Mouse (Mus musculus): ENCODE data around the gene Syt7.

Gene Syt7

DNA sequence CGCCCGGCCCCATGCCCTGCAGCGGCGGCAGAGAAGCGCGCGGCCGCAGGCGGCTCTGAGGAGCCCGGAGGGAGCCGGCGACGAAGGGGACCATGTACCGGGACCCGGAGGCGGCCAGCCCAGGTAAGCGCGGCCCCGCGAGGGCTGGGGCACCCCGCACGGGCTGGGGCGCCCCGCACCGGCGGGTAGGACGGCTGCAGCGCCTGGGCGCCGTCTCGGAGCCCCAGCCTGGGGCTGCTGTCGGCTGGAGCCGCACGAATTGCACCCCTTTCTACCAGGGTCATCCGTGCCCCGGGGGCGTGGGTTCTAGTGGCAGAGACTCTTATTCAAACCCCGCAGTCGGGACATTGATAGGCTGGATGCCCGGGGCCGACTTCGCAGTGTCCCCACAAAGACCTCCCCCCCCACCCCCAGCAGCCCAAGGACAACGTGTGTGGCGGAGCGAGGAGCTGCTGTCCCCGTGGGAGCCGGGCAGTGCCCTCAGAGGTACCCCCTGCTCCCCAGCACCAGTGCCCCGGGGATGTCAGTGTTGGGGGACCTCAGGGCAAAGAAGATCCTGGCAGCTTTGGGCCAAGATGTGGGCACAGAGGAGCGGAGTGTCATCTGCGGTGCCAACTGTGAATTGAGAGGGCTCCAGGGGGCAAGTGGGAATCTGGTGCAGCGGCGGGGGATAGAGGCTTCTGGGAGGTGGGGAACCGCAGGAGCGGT, 655 bp downstream of the Syt7 start:
- DNase-seq (ENCODE audit: low spot score): no peak

DNA sequence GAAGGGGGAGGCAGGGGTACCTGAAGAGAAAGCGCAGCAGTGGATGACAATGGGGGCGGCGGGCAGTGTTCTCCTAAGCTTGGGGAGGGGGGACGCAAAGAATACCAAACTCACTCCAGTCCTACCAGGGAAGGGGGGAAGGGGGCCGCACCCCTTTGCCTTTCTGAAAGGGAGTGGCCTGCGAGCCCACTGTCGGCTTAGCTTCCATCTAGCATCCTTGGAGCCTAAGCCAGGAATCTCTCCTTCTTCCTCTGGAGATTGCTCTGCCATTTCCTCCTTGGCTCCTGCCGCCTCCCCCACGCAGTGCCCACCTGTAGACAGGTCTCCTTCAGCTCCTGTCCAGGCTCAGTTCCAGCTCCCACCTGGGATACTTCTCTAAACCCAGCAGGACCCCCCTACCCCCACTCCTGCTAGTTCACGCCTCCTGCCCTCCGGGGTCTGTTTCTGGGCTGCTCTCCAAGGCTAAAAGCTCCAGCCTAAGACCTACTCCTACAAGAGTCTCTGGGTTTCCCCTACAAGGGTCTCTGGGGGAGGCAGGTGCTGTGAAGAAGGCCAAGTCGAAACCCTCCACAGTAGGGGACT, 1.3 kb downstream of the Syt7 start:
- no peak for DNase-seq (ENCODE audit: low spot score)

DNA sequence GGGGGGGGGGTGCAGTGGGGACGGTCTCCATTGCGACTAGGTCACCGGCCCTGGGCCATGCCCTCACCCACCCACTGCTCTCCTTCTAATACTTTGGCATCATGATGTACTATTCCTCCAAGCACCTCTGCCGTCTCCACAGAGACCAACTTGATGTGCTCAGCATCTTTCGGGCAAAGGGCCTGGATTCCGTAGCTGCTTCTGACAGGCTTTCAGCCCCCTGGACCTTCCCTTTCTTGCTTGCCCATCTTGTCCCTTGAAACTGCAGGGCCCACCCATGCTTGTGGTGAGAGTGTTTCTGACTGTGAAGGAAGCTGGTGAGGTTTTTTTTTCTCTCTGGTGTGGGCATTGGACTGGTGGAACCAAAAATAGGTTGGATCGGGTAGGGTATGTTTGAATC, 2.1 kb downstream of the Syt7 start:
- no peak for DNase-seq (ENCODE audit: low spot score)

DNA sequence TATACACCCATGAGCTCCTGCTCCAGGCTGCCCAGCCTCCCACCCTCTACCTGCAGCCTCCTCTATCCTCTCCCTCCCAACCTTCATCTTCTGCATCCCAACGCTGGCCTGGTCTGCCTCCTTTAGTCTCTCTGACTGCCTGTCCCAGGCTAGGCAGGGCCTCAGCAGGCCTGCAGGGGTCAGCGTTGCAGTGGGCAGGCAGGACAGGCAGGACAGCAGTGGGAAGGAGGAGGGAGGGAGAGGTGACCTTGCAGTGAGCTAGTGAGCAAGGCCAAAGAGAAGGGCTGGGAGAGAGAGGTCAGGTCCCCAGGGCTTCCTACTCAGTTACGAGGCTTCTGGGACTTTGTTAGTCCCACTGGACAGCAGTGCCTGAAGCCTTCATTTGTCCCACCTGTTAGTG, 3.1 kb downstream of the Syt7 start:
- peak; percentile 68 for DNase-seq (ENCODE audit: low spot score)

DNA sequence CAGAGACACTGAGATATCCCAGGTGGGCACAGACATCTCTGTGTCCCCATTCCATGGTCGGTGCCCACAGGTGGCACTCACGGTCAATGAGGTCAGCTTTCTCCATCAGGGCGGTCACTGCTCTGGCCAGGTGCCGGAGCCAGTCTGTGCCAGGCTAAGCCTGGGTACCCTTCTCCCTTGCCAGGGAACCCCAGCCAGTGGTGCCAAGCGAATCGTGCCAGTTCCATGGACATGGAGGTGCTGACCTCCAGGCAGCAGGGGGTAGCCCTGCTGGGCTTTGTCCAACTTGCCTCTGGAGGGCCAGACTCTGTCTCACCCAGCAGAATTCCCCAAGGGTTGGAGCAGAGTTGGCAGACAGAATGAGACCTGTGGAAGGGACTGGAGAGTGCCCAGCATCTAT, 4.6 kb downstream of the Syt7 start:
- DNase-seq (ENCODE audit: low spot score): no peak

DNA sequence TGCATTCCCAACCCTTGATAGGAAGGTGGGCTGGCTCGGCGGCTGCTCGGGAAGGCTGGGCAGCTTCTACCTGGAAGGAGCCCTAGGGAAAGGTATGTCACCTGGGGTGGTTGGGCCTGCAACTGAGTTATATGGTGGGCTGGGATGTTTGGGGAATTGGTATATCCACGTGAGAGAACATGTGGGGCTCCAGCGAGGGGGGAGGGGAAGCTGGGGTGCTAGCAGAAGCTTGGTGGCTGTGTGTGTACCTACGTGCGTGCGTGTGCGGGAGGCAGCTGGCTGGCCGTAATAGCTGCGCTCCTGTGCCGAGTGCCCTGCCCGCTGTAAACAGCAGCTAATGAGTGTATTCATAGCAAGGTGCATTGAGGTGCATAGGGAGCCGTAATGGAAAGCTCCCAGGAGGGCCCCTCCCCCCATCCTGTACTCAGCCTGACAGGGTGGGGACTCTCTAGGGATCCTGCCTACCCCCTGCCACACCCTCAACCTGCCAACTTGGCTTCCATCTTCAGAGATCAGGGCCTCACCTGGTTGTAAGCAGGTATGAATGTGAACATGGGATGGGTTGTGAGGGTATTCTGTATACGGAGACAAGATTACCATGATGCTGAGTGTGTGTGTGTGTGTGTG, 5.1 kb downstream of the Syt7 start:
- DNase-seq (ENCODE audit: low spot score): no peak

DNA sequence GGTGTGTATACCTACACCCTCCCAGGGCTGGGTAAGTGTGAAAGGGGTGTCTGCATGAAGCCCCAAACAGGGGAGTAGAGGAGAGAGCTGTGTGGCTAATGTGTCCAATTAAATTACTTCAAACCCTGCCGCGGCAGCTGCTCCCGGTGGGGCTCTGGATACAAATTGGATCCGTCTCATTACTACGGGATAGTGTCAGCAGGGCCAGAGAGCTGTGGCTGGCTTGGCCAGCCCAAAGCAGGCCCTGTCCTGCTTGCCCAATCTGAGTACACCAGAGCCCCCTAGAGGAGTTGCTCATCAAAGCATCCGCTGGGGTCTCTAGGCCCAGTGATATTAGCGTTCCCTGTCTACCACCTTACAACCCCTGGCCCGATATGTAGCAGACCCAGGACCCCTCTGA, 6.3 kb downstream of the Syt7 start:
- DNase-seq (ENCODE audit: low spot score): peak; percentile 57

DNA sequence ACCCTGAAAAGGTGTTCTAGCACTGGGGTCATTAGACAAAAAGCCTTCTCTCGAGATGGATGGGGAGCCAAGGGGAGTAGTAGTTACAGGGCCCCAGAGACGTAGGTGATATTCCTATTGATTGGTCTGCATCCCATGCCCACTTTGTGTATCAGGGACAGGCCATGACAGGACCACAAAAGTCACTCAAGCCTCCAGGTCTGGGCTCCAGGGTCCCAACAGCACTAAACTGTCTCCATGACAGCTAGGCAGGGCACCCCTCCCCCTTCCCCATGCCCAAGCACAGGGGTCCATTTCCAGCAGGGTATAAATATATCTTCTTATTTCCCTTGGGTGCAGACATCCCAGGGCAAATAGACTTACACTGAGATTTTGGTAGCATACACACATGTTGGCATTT, 8.1 kb downstream of the Syt7 start:
- DNase-seq (ENCODE audit: low spot score): no peak

DNA sequence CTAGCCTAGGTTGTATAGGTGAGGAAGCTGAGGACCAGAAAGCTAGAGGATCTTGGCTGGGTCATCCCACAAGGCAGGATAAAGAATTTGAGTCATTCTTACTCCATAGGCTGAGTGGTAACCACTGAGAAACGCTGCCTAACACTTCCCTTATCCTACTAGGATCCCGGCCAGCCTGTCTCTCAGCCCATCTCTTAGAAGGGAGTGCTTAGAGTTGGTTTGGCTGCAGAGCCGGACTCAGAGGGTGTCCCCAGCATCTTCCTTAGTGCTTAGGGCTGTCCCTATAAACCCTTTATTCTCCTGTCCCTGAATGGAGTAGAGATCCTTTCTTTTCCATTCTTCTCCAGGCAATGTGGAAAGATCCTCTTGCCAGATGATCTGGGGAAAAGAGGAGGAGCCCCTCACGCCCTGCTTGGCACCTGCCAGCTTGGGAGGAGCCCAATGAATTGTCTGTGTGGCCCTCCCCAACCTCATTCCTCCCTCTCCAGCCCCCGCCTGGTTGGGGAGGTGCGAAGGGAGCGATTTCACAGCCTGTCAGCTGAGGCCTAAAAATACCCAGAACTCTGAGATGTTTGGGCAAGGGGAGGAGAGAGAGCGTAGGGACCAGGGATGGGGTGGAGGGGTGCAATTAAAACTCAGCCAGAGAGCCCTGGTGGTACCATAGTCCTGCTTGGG, 8.7 kb downstream of the Syt7 start:
- no peak for DNase-seq (ENCODE audit: low spot score)

DNA sequence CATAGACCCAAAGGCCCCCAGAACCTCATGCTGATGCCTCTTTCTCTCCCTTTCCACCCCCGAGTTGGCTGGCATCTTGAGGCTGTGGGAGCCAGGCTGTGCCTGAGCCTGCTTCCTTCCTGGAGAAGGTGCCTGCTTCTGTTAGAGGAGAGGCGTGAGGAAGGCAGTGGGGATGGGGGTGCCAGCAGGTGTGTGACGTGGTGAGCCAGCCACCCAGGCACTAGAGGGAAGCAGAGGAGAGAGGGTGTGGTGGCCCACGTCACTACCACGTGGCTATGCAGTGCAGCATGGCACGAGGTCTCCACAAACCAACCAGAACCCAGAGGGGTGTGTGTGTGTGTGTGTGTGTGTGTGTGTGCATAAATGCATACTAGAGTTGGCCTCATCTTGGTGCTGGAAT, 9.4 kb downstream of the Syt7 start:
- no peak for DNase-seq (ENCODE audit: low spot score)

DNA sequence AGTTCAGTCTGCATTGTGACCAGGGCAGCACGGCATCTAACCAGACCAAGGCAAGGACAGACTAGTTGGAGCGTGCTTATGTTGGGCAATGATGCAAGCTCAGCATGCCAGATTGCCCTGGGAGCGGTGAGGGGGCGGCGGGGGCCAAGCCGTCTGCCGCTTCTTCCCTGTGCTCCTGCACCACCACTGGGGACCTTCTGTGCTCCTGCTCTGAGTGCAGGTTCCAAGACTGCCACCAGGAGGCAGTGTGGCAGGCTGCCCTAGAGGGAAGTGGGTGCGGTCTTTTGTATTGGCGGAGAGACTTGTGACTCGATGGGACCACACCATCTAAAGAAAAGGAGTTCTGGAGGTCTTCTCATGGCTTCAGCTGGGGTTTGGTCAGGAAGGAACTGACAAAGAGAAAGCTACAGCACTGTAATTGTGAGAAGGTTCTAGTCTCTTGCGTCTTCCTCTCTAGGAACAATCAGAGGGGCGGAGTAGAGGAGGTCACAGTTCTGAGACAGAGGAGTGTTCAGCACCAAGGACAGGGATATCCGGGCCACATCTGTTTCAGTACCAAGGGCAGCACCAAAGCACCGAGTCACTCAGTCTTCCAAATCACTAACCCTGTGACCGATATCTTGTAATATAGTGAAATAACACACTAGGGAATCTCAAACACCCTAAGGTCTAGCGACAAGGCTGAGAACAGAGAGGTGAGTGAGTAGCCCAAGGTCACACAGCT, 14.0 kb downstream of the Syt7 start:
- DNase-seq (ENCODE audit: low spot score): peak; percentile 89

DNA sequence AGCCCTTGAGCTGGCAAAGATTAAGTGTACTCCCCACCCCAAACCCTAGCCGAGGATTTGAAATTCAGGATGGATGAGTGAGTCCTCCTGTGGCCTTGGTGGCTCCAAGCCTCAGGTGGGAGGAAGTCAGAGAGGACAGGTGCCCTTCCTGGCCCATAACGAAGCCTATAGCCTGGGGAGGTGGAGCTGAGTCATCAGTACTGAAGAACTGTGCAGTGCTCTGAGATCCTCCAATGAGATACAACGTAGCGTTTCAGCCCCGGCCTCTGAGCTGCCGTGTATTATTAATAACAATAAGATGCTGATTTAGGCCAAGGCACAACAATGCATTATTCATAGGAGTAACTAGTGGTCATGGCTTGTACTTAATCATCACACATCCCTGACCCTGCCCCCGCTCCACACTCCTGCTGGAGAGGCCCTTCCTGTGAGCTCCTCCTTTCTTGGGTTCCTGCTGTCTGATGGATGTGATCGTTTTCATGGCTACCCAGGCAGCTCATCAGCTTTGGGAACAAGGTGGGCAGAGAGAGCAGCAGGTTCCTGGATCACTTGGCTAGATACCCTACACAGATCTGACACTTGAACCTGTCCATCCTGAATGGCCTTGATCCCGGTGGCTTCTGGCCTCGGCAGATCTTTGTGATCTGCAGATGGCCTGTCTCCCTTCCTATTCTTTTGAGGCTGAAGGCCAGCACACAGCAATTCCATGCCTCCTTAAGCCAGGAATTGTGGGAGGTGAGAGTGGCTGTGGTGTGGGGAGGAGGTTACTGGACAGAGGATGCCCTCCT, 14.9 kb downstream of the Syt7 start:
- DNase-seq (ENCODE audit: low spot score): no peak

DNA sequence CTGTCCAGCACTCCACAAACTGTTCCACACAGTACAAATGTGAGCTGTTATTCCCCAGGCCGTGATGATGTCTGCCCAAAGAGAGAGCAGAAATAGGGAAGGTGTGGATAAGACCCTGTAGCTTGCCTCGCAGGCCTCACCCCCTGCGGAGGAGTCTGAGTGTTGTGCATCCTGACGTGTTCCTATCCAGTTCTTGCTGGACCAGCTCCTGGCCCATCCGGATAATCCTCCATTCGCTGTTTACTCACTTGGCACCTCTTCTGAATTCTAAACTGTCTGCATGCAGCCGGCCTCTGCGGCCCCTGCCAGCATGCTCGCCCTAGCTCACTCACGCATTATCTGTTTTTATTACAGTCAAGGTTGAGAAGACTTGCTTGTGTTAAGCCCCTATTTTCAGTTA, 15.5 kb downstream of the Syt7 start:
- DNase-seq (ENCODE audit: low spot score): no peak

DNA sequence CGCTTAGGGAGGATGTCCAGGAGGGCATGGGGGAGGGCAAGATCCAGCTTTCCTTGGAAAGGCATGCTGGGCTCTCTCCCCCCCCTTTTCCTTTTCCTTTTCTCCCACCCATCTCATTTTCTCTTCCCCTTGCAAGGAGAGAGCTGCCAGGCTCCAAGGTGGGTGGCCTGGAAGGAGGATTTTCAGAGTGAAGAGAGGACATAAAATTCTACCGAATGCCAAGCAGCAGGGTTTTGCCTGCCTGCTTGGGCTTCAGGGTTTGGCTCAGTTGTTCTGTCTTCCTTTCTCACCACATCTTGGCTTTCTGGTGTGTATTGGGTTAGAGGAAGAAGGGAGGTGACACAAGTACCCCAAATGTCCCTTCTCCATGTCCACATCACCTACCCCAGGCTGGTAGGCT, 16.0 kb downstream of the Syt7 start:
- DNase-seq (ENCODE audit: low spot score): no peak

DNA sequence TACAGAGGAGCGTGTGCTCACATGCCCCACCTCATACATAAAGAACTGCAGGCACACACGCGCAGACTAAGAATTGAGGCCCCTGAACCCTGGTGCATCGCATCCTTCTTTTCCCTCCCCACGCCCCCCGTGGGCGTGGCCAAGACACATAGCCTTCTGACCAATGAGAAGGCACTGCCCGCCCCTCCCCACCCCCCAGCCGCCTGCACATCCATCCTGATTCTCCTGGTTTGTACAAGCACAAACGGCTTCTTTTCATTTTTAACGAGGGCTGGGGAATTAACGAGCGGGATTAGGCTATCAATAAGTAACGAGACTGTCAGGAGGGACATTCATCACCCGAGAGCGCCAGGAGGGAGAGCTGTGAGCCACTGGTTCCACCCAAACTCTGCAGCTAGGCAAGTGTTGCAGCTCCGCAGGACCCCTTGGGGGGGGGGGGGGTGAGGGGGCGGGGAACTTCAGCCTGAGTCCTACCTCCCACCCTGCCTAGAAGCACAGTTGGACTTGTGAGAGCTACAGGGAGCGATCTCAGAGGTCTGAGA, 24.9 kb downstream of the Syt7 start:
- DNase-seq (ENCODE audit: low spot score): peak; percentile 92

DNA sequence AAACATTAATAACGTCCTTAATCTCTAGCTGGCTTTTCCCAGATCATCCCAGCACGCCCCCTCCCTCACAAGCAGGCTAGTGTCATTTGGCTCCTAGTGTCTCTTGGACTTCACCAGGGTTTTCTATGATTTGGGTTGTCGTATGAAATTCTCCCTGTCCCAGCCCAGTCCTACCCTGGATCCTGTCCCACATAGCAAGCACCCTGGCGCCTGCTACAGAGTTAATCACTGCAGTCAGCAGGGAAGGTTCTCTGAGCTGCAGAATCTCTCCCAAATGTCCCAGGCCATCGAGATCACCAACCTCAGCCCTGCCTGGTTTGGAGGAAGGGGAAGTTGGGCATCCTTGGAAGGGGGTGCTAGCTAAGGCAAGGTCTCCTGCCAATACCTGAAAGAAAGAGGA, 26.6 kb downstream of the Syt7 start:
- no peak for DNase-seq (ENCODE audit: low spot score)

DNA sequence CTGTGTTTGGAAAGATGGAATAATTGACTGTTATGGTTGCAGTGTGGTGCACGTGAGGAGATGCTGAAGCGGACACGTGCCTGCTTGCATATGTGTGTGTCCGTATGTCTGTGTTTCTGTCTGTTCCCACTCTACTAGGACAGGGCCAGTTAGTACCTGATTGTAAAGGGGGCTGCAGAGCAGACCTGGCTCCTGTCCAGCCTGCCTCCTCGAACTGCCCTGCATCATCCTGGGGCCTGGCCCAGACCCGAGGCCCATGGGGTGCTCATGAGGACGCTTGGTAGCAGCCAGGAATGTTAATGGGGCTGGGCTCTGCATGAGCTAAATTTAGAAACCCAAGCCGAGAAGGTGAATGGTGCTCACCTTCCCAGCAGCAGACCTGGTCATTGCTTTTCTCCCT, 28.0 kb downstream of the Syt7 start:
- no peak for DNase-seq (ENCODE audit: low spot score)

DNA sequence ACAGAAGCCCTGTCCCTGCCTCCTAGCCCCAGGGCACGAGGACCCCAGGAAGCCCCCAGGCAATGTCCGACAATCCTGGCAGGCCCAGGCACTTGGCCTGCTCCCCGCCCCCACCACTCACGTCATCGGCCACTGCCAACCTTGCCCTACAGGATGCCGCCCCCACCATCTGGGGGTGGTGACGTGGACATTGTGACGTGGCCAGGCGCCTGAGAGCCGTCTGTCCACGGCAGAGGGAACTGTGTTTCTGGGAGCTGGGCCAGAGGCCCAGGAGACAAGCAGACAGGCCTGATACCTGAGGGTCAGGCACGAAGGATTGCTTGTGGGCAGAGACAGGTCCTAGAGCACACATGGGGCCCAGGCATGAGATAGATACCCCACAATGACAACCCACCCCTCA, 28.5 kb downstream of the Syt7 start:
- no peak for DNase-seq (ENCODE audit: low spot score)

DNA sequence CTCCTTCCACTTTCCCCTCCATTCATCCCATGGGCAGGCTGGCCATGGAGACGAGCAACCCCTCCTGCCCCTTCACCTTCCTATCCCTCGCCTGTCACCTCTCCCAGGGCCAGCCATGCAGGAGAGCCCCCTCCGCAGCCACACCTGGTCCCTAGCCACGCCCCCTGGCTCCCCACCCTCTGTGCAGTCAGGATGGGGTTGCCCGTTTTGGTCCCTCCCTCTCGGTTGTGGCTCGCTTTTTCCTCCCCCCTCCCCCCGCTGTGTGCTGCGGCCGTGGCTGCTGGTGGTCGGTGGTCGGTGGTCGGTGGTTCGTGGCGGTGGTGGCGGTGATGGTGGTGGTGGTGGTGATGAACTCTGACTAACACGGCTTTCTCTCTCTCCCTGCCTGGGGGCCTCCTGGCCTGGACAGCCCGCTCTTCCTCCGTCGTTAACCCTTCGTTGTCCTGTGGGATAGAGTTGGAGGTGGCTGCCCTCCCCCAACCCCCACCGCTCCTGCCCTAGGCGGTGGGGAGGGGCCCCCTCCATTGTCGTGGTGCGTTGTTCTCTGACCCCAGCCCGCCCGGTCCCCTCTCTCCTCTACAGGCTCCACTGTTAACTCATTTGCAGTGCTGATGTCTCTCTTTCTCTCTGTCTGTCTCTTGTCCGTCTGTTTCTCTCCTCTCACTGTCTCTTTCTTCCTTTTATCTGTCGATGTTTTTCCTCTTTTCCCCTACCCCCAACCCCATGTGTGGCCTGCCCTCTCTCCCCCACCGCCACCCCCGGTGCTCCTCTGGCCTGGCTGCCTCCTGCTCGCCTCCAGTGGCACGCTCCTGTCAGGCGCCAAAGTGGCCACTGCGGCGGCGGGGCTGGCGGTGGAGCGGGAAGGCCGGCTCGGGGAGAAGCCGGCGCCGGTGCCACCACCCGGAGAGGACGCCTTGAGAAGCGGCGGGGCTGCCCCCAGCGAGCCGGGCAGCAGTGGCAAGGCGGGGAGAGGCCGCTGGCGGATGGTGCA, 33.4 kb downstream of the Syt7 start:
- peak; percentile 51 for DNase-seq (ENCODE audit: low spot score)

DNA sequence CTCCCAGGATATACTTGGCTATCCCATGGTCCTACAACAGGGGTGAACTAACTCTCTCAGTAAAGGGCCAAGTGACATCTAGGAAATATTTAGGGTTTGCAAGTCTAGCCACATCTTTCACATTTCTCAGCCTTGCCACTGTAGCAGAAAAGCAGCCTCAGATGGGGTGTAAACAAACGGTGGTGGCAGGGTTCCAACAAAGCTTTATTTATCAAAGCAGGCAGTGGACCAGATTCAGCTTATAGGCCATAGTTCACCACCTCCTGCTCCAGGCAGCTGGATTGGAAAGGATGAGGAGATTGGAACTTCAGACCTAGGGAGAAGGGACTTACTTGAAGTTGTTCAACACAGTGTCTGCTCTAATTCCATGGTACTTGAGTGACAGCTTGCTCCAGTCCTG, 35.9 kb downstream of the Syt7 start:
- DNase-seq (ENCODE audit: low spot score): no peak

All from embryo, embryonic 10 days (tissue).